Mouse (Mus musculus) layer of hippocampus, postnatal 25 days (tissue): ENCODE measurements around the gene Nav1. TPM values are rescaled to one million over a fixed set of nuclear protein-coding genes. Genes with fewer than 3 reads are reported as not detected.
A peak's percentile ranks its signal among the peaks of the same experiment; 100 is the strongest.

Source experiments
- DNase-seq, 2 experiments: peaks; one replicate each; pipeline ENCODE4 v3.0.0; 2022; ENCODE audit warnings: mixed read lengths in 2 of 2, low spot score in 1 of 2; ENCODE audit errors: extremely low spot score in 1 of 2
- total RNA-seq, 2 experiments: library from RNA; stranded (reverse); gene quantifications; 2 replicates each; pipeline ENCODE4 v1.2.3; 2021

Nav1 gene
- total RNA-seq, 2 experiments from 2014 or later, result 64.2 to 96.4 TPM

DNA sequence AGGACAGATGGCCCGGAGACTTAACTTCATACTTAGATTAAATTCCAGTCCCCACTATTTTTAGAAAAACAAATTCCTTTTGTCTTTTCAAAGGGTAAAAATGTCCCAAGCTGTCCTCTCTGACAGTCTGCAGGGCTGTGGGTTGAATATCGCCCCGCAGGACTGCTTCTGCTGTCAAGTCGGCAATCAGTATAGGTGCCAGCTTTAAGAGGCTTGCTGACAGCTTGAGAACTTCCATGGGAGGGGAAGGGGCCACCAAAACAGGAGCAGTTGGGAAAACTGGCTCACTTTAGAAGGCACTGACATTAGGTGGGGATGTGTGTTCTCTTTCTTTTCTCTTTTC is 82.6 kb downstream of the Nav1 start:
- DNase-seq, result no peak

DNA sequence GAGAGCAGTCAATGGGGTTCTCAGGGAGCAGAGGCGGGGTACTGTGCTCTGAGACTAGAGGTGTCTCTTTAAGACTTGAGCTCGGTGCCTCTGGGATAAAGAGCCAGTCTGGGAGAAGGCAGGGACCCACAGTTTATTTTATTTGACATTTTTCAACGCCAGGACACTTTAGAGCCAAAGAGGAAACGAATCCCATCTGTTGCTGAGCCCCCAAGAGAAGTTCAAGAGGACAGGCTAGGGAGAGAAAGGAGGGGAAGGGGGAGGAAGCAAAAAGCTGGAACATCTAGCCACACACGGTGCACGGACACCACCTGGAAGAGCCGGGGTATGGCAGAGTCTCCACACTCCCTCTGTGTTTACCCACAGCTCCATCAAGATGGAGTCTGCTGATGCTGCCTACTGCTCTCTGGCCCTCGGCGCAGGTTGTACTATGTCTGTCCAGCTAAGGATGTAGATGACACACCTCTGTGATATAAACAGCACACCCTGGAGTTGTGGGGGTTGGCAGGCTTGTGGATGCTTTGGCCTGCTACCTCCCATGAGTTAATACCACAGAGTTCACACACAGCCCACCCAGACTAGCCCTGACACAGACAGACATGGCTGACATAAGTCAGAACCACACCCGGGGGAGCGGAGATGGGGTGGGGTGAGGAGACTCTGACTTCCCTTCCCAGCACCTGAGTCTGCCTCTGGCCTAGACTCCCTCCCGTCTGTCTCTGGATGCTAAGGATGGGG is 83.1 kb downstream of the Nav1 start:
- DNase-seq, result no peak

DNA sequence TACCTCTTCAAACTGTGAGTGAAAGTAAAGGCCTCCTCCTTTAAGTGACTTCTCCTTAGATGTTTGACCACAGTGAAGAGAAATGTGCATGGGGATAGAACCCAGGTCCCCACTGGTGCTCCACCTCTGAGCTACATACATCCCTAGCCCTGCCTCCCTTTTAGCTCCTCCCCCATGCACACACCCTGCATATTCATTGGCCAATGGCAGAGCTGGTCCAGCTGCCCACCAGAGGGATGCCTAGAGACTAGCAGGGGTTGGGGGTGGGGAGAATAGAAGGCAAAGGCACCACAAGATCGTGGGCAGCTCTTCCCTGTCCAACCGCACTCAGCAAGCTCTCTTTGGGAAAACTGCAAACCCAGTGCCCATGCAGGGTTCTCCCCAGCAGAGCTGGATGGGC is 83.8 kb downstream of the Nav1 start:
- DNase-seq, result no peak

DNA sequence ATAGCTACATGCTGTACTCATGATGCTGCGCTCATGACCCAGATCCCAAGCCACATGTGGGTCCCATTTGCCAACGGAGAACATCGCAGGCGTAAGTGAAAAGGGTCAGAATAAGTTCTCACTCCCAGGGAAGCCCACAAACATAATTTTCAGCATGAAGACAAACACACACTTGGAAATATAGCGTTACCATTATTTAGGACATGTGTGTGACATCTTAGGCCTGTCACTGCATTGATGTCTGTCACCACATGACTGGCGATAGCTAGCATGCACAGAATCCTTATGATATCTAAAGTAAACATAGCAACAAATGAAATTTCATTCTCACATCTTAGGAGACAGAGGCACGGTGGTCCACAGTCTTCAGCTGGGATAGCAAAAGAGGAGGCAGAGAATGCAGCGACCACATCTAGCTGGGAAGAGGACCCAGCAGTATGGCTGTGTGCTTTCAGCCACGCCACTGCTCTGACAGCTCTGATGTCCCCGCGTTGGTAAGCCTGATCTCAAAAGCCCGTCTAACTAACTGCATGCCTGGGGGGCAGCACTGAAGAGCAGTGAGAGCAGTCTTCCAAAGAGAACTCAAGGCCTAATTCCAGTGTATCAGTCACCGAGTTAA is 86.4 kb downstream of the Nav1 start:
- no peak for DNase-seq

DNA sequence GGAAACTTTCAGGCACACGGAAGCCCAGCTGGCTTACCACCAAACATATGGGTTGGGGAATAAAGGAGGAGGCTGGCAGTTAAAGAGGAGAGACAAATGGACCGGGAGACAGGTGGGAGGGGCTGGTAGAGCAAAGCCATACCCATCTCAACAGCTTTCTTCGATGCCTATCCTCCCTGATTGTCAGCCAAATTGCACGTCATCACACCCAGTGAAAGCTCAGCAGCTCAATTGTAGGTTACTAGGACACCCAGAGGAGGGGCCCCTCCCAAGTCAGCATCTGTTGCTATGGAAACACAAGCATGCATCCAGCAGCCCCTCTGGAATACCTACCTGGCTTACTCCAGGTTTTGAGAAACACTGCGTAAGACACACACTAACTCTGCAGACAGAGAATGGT is 88.4 kb downstream of the Nav1 start:
- DNase-seq, result peak in 1 of 2 experiments; percentile 35

DNA sequence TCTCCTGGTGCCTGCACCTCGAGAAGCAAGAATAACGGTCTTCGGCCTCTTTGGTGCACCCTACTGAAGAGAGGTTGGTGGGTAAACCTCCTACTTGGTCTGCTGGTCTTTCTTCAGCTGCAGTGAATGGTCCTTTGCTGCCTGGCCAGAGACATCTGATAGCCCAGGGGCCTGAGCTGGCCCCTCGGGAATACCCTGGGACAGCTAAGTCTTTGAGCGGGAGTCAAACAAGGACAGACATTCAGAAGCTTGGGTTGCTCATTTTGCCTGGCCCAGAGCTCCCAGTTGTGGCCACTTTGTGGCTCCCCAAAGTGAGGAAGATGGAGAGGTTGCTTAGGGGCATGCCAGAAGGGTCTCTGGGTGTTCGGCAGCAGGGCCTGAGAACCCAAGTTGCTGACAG is 89.6 kb downstream of the Nav1 start:
- no peak for DNase-seq

DNA sequence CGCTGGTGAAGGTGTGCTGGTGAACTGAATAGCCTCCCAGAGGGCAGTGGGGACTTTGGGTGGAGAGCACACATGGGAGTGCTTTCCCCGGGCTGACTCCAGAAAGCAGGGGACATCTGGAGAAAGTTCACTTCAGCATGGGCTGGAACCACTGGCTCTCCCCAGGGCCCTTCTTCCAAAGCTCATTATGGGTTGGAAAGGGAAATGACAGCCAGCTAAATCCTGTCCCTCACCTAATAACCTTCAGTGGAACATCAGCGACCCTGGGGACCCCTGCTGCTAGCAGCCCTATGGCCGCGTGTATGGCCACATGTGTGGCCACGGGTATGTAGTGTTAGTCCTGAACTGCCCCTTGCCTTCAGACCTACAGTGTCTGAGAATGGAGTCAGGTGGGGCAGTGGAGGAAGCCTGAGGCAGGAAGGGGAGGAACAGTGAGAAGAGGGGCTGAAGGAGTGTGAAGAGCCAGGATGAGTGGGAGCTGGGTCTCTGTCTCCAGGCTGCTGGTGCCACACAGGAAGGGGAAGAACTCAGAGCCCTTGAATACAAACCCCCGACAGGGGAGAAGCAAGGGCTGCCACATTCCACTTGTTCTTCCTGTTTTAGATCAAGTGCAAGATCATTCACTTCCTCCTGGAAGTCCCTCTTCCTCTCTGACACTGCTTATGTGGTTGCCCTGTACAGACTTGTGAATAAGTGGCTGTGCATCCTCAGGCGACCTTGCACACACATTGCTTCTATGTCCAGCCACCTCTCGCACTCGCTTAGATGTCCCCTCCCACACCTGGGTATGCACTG is 90.4 kb downstream of the Nav1 start:
- DNase-seq, result no peak

DNA sequence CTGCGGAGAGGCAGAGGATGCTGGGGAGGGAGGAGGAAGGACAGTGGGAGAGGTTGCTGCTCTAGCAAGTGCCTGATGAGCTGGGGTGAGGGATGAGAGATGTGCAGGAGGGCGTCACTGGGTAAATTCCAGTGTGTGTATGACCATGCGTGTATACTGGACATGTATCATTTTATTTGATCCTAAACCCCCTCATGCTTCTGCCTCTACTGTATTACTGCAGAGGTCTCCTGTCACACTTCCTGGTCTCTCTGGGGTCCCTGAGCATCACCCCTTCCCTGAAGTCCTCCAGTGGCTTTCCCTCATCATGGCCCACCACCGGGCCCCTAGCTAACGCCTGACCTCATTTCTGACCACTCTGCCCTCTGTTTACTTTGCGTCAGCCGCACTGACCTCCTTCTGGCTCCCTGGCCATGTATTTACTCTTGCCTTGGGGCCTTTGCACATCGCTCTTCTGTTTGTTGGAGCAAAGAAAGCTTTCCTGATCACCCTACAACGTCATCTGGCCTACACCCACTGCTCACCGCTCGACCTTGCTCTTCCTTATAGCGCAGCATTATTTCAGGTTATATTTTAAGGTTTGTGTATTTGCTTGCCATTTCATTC is 91.4 kb downstream of the Nav1 start:
- no peak for DNase-seq

DNA sequence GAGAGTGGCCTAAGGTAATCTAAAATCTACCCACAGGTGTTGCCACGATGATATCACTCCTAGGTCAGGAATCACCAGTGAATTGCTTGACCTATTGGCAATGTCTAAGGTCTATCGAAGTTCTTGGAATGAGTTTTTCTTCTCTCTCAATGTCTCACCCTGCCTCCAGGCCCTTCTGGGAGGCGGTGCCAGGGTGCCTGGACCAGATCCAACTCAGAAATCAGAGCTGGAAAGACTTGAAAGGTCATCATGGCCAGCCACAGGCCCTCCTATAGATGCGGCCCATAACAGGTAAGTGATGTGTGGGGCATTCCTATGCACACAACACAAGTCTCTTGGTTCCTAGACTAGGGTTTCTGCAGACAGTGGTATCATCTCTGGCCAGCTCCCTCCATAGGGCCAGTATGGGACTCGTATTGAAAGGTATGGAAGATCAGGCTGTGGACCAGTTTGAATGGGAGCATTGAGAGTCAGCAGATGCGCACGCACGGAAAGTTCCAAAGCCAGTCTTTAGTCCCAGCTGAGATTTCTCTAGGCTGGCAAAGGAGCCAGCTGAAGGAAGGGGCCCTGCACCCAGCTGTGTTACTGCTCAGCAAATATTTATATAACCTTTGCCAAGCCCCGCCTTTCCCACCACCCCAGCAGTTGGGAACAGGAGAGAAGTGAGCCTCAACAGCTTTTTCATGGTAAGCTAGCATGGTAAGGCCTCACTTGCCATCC is 92.0 kb downstream of the Nav1 start:
- no peak for DNase-seq

DNA sequence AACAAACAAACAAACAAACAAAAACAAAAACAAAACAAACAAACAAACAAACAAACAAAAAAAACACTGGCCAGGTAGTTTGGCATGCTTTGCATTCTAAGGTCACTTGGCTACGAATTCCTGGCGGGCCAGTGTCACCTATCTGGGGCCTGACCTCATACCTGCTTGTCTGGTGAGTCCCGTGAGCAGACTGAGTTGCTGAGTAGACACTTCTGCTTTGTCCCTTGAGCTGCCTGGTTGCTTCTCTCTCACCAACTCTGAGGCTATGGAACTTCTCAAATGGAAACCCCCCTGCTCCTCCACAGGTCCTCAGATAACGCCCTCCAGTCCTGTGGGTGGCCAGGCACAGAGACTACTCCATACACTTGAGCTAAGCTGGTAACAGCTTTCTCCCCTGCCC is 93.0 kb downstream of the Nav1 start:
- DNase-seq, result no peak

DNA sequence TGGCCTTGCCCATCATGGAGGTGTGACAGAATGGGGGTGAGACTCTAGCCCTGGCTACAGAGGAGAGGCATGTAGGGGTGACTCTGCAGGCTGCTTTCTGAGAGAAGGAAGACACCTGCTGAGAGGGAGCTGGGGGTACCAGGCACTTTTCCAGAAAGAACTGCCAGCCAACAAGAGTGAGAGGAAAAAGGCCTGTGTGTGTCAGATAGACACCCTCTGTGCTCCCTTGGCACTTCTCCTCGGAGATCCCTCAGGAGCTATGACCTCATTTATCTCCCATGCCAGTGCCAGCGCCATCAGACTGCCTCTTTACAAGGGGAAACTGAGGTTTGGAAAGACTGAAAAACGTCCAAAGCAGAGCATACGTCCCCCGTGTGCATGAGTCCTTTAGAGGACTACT is 93.6 kb downstream of the Nav1 start:
- DNase-seq, result no peak

DNA sequence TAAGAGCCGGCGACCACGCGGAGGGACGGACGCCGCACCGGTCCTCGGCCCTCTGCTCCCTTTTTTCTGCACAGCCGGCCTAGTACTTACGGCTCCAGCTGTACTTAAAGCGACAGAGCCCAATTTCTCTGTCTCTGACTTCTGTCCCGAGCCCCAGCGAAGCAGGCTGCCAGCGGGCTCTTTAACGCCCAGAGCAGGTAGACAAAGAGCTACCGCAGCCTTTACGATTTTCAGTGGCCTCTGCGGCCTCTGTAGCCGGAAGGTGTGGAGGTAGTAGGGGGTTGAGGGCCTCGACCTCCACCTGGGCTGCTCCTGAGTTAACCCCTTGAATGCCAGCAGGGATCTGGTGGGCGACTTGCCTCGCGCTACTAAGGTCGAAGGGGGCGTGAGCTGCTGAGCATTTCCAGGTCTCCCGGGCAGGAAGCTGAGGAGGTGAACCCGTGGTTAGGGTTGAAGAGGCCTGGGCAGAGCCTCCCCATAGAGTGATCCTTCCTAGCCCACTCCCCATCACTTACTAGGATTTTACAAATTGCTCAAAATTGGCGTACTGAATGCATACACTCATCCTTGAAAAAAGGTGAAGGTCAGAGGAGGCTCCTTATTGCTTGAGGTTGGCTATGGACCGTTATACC is 96.6 kb downstream of the Nav1 start:
- DNase-seq, result no peak

DNA sequence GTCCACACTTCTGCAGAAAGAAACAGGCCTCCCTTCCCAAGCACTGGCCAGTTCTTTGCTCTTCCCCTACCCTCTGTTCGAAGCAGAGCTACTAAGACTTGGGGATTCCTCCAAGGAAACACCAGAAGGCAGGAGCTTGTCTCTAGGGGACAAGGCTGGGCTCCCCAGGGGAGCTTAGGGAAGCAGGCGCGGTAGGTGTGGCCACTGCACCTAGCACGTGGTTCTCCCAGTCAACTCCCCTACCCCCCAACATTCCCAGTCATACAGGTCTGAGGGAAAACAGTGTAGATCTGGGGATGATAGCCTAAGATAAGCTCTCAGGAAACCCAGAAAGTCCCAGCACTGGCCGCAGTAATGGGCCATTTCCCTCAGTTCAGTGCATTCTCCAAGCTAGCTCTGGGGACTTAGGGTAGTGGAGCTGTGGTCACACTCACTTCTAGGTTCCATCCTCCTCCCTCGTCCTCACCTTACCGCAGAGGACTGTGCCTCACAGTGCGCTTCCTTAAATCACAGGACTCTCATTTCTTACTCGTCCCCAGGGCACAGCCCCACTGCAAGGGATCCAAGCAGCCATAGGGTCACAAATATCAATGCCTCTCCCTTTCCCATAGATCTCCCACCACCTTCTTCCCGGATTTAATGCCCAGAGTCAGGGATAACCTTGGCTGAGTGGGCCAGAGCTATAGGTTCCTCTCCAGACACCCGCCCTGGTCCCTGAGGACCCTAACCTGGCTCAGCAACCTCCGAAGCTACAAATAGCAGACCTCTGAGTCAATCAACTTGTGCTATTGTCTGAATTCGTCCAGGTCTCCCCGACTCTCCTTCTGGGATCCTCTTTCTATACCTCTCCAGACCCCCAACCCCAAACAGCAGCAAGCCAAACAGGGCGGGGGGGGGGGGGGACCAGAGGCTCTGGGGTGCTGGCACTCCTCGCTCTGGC is 97.7 kb downstream of the Nav1 start:
- DNase-seq, result no peak

DNA sequence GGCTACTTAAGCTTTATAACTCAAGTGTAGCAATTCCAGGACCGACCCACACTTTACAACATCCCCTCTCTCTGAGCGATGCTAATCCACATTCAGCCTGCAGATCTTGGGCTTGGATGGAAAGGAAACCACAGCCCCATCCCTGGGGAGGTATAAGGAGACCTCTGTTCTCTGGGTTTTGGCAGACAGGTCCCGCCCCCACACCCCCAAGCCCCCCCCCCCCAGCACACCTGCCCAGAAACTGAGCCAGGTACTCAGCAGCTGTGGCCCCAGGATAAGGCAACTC is 98.8 kb downstream of the Nav1 start:
- DNase-seq, result no peak

DNA sequence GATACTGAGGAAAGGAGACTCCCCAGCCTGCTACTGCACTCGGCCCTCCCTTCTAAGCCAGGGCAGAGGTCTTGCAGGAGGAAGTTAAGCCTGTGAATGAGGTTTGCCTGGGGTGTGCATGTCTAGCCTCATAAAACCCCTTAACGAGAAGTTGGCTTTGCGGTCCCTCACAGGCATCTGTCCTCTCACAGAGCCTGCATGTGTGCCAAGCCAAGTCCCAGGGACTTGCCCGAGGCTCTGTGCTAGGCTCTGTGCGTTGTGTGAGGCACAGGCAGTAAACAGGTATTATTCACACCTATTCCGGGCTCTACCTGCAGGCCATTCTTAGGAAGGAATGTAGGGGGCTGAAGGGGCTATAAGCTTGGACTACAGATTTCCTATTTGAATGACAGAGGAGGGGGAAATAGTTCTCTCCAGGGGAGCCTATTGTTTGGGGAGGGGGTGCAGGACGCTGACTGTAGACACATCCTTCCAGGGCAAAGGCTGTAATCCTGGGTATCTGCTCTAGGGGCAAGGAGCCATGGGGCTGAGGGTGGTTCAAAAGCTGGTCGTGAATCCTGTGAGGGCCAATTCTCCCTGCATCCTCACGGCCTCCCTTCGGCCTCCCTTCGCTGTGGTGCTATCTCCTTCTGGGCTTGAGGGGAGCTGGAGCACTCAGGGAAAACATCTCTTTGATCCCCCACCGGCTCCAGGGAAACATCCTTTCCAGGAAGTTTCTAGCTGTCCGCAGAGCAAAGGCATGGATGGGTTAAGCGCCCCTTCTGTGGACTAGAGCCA is 99.3 kb downstream of the Nav1 start:
- no peak for DNase-seq

DNA sequence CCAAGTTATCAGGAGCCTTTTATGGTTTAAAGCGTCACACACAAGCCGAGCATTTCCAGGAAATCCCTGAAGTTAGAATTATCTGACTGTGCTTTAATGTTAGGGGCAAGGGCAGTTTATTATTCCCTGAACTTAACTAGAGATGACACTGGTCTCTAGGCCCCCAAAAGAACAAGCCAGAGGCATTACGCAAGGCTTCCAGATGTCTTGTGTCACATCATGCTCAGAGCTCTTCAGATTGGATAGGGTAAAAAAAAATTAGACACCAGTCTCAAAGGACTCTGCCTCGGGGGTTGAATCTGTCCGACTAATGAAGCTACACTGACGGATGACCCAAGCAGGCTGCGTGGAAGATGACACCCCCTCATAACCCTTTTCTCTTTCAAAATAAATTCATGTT is 101.6 kb downstream of the Nav1 start:
- DNase-seq, result no peak

DNA sequence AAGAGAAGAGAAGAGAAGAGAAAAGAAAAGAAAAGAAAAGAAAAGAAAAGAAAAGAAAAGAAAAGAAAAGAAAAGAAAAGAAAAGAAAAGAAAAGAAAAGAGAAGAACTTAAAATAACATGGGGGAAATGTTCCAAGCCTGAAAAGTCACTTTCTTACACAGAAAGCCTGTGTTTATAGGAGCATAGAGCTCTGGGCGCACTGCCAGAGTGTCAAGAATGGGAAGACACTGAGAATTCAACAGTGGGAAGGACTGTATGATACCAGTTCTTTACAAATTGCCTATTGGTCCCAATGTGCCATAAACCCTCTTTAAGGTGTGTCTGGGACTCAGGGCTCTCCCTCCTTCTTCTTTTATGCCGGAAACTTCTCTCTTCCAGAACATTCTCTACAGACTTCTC is 103.7 kb downstream of the Nav1 start:
- no peak for DNase-seq

DNA sequence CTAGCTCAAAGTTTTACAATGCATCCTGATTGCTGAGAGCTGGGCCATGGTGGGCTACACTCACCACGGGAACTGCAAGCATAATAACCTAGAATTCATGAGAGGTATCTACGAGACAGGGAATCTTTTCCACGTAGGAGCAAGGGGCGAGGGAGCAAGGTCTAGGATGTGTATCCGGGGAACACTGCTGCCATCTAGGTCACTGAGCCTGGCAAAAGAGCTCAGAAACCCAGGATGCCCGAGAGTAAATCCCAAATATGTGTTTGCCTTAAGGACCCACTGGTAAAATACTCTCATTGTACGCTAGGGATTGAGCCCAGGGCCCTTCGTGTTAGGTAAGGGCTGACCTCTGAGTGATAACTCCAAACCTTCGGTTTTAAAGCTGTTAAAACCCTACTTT is 104.3 kb downstream of the Nav1 start:
- no peak for DNase-seq

DNA sequence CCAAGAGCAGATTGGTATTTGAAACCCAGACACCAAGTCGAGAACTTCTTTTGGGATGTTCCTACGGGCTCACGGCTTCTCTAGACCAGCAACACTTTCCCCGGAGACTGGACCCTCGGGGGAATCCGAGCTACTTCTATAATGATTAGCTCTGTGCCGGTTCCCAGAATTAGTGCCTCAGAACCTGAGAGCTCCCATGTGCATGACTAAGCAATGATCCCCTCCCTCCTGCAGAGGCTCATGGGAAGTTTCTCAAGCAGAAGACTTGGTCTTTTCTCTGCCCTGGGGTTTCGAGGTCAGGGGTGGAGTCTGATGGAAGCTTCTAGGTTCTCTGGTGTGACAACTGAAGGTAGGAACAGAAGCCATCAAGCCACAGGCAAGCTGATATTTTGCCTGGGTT is 105.0 kb downstream of the Nav1 start:
- DNase-seq, result no peak
